Mouse (Mus musculus) regulatory T cell (primary cell): Measurements from ENCODE around the gene Zbtb16.

Experiments
- in situ Hi-C: fragments of 300-600 bp; cut with MboI, MseI; formaldehyde crosslinking; loops from one replicate; pipeline ENCODE4 v1.15.1; 2025; ENCODE audit warnings: high pct_unique_total_duplicates

Zbtb16 gene

GRCm38 (mm10) chr9:48826377-48826889 is 9.6 kb downstream of the Zbtb16 start:
- in situ Hi-C loops: no loop called here

GRCm38 (mm10) chr9:48824533-48825130 is 11.4 kb downstream of the Zbtb16 start:
- in situ Hi-C loops: no loop called here

GRCm38 (mm10) chr9:48823851-48824250 is 12.2 kb downstream of the Zbtb16 start:
- in situ Hi-C loops: no loop called here

GRCm38 (mm10) chr9:48823319-48823705 is 12.7 kb downstream of the Zbtb16 start:
- in situ Hi-C loops: no loop called here

- in situ Hi-C loops: no loop called here
Observed at GRCm38 (mm10) chr9:48822586-48823318, 13.3 kb downstream of the Zbtb16 start.

GRCm38 (mm10) chr9:48821916-48822585 is 14.0 kb downstream of the Zbtb16 start:
- in situ Hi-C loops: no loop called here

GRCm38 (mm10) chr9:48821431-48821830 is 14.6 kb downstream of the Zbtb16 start:
- in situ Hi-C loops: no loop called here

GRCm38 (mm10) chr9:48820791-48821190 is 15.2 kb downstream of the Zbtb16 start:
- in situ Hi-C loops: no loop called here

- in situ Hi-C loops: no loop called here
Observed at GRCm38 (mm10) chr9:48819695-48820094, 16.3 kb downstream of the Zbtb16 start.

- in situ Hi-C loops: no loop called here
Observed at GRCm38 (mm10) chr9:48819137-48819536, 16.9 kb downstream of the Zbtb16 start.

- in situ Hi-C loops: no loop called here
Observed at GRCm38 (mm10) chr9:48817907-48818306, 18.1 kb downstream of the Zbtb16 start.

GRCm38 (mm10) chr9:48817399-48817793 is 18.6 kb downstream of the Zbtb16 start:
- in situ Hi-C loops: no loop called here

GRCm38 (mm10) chr9:48816678-48817398 is 19.2 kb downstream of the Zbtb16 start:
- in situ Hi-C loops: no loop called here

GRCm38 (mm10) chr9:48816157-48816556 is 19.9 kb downstream of the Zbtb16 start:
- in situ Hi-C loops: no loop called here

- in situ Hi-C loops: no loop called here
Observed at GRCm38 (mm10) chr9:48814881-48815495, 21.0 kb downstream of the Zbtb16 start.

- in situ Hi-C loops: no loop called here
Observed at GRCm38 (mm10) chr9:48813960-48814880, 21.8 kb downstream of the Zbtb16 start.

- in situ Hi-C loops: no loop called here
Observed at GRCm38 (mm10) chr9:48812352-48812751, 23.7 kb downstream of the Zbtb16 start.

GRCm38 (mm10) chr9:48806591-48806990 is 29.4 kb downstream of the Zbtb16 start:
- in situ Hi-C loops: no loop called here

GRCm38 (mm10) chr9:48805850-48806249 is 30.2 kb downstream of the Zbtb16 start:
- in situ Hi-C loops: no loop called here

GRCm38 (mm10) chr9:48804509-48804908 is 31.5 kb downstream of the Zbtb16 start:
- in situ Hi-C loops: no loop called here
